Mouse (Mus musculus) E14TG2a.4 (cell line): Measurements from ENCODE around the gene Tmem82.

Experiments used
- CTCF ChIP-seq: conservative IDR thresholded peaks from 2 replicates; pipeline ENCODE4 v1.5.1; 2014; ENCODE audit warnings: low read length
- POU5F1 ChIP-seq: IDR thresholded peaks from 2 replicates; pipeline ENCODE4 v1.6.1; 2014; ENCODE audit warnings: low read length, borderline replicate concordance

DNA sequence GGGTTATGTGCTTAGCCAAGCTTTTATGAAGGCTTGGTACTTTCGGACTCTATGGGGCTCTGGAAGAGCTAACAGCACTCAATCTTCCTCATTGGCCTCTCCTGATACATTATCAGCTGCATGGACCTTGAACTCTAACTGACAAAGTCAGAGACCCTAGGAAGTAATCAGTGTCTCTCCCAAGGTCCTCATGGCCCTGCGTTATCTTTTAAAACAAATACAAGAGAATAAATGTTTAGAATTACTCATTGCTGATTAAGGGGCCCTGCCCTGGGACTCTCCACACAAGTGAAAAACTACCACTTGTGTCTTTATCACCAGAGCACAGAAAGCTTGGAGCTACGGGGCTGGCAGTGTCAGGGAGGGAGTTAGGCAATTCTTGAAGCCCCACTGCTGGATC lies 39.6 kb downstream of the Tmem82 start:
- no peak for TF ChIP-seq CTCF
- no peak for TF ChIP-seq POU5F1
